Mouse (Mus musculus) WW6 (cell line): ENCODE results near the gene Tbc1d22a.

ENCODE experiments used
- DNase-seq: peaks from one replicate; pipeline ENCODE4 v3.0.0-alpha.2; 2013; ENCODE audit warnings: low read depth, low spot score

Gene Tbc1d22a

GRCm38 (mm10) chr15:86334276-86334675 lies 120.0 kb downstream of the Tbc1d22a start:
- DNase-seq: no peak

- no peak for DNase-seq
These were observed 120.5 kb downstream of the Tbc1d22a start for GRCm38 (mm10) chr15:86334745-86335144.

DNA sequence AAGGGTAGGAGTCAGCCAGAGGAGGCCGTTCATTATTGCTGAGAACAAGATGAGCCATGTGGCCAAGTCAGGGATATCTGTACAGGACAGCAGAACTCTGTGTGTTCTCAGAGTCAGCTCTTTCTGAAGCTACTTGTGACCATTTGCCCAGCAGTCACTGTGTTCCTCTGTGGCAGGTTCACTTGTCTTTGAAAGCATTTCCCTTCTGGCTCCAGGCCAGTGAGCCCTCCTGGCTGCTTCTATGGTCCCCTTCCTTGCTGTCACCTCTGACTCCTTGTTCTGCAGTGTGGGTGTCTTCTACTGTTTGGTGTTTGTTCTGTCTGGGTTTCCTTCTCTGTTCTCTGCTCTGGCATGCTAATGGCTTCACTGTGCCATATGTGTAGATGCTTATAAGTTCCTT lies 121.5 kb downstream of the Tbc1d22a start:
- no peak for DNase-seq

DNA sequence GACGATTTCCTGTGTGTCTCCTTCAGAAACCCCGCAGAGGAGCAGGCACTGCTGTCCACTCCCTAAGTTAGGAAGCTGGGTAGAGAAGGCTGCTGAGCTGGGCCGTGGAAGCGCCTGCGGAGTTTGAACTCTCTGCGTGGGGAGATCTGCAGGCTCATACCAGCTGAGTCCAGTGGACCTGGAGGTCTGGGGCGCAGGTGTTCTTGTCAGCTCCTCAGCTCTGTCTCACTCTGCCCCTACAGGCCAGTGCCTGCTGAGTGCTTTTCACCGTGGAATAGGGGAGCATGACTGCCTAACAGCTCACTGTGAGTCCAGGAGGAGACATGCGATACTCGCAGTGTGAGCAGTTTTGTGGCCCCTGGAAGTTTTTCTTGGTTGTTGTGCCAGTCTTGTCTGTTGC lies 123.5 kb downstream of the Tbc1d22a start:
- DNase-seq: no peak

GRCm38 (mm10) chr15:86339736-86340135 lies 125.5 kb downstream of the Tbc1d22a start:
- DNase-seq: no peak

DNA sequence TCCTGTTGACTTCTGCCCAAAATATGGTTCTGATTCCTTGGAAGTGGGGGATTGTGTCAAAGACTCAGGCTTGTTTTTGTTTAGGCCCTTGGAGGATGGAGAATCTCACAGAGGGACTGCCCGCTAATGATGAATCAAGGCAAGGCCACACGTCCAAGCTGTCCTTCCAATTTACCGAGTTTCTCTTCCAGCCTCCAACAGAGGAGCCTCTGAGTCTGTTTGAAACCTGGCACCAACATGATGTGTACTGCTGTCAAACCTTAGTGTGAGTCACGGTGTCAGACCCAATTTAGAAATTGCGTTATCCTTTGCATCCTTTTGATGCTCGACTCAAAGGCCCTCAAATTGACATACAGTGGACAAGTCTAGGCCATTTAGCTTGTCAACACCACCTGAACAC lies 126.5 kb downstream of the Tbc1d22a start:
- no peak for DNase-seq

DNA sequence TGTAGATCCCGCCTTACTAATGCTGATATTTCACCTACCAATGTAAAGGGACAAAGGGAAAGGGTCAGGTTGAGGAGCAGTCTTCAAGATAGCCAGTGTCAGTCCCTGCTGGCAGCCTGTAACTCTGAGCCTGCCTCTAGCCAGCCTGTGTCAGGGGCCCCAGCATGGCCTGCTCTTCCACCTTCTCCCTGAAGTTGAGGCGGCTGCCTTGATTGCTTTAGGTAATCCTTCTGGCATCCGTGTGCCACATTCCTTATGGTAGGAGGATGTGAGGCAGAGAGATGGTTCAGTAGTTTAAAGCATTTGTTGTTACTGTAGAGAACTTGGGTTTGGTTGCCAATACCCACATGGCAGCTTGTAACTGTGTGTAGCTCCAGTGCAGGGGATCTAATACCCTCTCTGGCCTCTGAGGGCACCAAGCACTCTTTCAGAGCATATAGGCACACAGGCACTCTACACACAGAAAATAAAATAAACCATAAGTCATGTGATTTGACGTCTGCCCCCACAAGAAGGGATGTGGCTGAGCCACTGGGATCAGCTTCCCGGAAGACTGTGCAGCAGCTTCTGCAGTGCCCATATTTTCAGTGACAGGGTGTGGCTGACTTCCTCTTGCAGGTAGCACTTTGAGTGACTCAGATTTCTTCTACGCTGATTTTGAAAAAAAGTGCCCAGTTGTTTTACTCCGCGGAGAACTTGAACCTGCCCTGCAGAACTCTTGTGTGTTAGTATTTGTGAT lies 128.5 kb downstream of the Tbc1d22a start:
- no peak for DNase-seq

- DNase-seq: no peak
These were observed 130.7 kb downstream of the Tbc1d22a start for GRCm38 (mm10) chr15:86344906-86345331.

GRCm38 (mm10) chr15:86345907-86346306 lies 131.6 kb downstream of the Tbc1d22a start:
- no peak for DNase-seq

- no peak for DNase-seq
These were observed 132.3 kb downstream of the Tbc1d22a start for GRCm38 (mm10) chr15:86346606-86347005.

GRCm38 (mm10) chr15:86354932-86355331 lies 140.7 kb downstream of the Tbc1d22a start:
- no peak for DNase-seq

DNA sequence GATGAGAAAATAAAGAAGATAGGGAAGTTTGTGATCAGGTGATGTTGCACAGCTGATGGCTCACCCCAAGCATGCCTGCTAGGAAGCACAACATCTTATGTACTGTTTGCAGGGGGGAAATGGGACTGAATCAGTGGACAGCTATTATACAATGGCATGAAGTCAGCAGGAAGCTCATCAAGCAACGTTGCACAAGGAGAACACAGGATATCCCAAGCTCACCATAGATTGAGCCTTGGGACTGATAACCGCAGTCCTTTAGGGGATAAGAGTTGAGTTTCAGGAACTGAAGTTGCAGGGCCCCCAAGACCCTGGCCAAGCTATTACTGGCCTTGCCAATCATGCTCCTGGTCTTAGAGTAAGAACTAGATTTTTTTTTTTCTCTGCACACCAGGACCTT lies 141.6 kb downstream of the Tbc1d22a start:
- no peak for DNase-seq

- DNase-seq: no peak
These were observed 146.1 kb downstream of the Tbc1d22a start for GRCm38 (mm10) chr15:86360376-86360775.

DNA sequence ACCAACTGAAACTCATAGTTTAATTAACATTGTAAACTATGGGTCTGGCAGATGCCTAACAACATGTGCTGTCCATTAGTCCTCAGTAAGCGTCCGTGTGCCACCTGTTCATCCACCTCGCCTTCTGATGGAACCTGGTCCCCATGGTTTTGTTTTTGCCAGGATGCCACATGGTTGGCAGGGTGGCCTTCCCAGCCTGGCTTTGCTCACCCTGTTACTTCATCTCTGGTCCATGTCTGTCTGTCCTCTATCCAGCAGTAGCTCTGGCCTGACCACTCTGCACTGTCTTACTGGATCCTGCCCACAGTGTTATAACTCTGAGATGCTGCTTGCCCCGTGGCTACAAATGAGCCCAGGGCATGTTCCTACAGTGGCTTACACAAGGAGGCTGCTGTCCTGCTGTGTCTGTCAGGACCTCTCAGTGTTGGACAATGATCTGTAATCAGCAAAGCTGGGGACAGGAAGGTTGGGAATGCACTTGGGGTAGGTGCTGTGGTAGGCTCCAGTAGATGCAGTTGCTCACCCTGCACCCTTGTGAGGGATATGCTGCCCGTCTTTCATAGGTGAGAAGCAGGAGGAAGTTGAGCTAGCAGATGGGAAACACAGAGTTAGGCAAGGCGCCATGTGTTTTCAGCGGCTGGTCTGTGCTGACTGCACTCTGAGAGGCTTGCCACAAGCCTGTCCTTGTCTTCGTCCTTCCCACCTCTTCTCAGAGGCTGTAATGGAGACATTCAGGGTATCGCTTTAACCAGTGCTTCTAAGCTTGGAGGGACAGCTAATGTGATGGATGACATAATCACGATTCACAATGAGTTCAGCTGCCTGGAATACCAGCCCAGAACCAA lies 148.3 kb downstream of the Tbc1d22a start:
- no peak for DNase-seq

DNA sequence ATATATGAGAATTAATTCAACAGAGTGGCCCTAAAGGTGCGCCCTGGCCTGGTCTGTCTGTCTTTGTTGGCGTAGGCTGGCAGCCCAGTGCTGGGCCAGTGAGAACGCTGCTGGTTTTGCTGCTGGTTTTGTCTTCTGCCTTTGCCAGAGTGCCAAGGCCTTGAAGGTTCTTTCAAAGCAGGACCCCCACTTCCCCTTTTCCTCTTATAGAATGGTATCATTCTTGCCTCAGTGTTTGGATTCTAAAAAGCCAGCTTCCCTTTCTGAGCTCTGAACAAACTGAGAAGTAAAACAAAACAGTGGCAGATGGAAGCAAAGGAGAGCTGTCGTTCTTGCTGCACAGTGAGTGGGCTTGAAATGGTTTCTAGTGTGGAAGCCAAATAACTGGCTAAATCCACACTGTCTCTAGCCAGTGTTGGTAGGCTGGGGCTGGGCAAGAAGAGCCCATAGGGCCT lies 149.6 kb downstream of the Tbc1d22a start:
- DNase-seq: no peak

DNA sequence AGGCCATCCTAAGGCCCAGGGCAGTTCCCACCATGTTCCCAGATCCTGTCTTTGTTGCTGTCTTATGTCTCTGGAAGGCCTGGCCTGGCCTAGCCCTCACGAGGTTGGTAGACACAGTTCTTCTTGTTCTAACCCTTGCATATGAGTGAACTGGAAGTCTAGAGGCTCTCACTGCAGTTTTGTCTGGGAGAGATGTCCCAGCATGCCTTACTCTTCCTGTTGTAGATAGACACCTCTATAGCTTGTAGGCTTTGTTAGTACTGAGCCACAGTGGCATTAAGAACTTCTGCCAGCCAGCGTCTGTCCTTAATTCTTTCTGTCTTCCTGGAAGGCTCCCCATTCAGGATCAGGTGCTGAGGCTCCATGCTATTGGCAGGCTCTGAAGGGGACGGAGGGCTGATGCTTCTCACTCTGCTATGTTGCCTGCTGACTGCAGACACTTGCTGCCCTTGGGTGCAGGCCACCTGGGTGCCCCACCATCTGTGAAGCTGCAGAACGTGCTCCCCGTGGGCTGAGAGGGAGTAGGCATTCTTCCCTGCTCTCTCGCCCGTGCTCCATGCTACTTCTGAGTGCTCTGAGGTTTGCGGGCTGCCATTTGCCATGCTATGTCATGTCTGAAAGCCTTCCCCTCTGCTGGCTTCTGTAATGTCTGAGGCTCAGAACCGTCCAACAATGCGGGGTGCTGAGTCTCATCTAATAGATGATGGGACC lies 150.8 kb downstream of the Tbc1d22a start:
- DNase-seq: no peak

DNA sequence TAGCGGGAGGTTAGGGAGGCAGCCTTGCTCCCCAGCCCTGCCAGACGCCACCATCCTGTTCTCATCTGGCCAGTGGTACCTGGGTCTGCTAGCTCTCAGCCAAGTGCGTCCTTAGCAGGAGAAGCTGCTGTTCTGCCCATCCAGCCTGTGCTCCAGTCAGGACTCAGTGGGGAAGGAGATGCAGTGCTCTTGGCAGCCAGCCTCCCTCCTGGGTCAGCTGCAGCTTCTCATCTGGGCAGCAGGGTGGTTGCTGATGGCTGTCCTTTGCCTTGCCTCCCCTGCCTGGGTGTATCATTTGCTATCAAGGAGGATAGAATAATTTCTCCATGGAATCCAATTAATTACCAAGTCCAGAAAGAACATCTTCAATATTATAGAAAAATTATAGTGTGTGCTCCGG lies 152.5 kb downstream of the Tbc1d22a start:
- no peak for DNase-seq

- DNase-seq: no peak
These were observed 153.0 kb downstream of the Tbc1d22a start for GRCm38 (mm10) chr15:86367247-86367646.

DNA sequence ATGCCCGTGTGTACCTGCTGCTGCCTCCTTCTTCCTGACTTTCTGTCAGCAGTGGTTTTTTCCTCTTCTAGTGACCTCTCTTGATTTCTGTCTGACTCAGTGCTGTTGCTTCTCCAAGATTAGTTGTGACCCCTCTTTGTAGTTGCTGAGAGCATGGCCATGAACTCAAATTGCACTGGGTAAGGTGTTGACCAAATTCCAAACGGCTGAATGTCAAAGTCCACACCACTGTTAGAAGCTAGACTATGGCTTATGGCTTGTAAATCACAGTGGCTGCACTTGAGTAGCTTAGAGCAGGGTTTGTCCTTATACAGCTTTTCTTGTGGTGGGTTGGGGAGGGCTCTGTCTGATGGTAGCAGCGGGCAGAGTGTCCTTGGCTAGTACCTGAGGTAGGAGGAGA lies 156.6 kb downstream of the Tbc1d22a start:
- DNase-seq: no peak

- DNase-seq: no peak
These were observed 161.0 kb downstream of the Tbc1d22a start for GRCm38 (mm10) chr15:86375262-86375661.

DNA sequence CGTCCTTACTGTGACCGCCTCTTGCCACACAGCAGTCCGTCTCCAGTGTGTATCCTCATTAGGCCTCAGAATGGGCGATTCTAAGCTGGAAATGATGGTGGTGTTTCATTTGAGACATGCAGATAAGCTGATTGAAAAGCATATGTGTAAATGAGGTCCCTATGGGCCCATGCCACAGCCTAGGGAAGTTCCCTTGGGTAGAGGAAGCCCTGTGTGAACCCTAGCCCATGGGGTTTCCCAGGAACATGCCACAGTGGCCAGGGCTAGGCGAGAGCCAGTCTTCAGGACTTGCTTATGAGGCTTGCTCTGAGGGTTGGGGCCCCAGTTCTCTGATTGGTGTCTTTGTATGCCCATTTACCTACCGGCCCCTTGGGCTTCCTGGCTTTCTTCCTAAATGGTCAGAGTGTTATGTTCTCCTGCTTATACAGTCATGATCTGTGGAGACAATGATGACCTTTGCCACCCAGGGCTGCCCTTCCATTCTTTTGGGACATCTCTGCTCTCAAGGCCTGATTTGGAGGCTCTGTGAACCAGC lies 161.7 kb downstream of the Tbc1d22a start:
- no peak for DNase-seq

GRCm38 (mm10) chr15:86383278-86383677 lies 169.0 kb downstream of the Tbc1d22a start:
- DNase-seq: no peak
